Mouse (Mus musculus) lung, postnatal 0 days (tissue): Measurements from ENCODE around the gene Mylk2. TPM values are rescaled to one million over a fixed set of nuclear protein-coding genes. Genes with fewer than 3 reads are reported as not detected.

Experiments
- ATAC-seq: fragments of 200-750 bp; cut with Nextera tagmentation; 2 replicates; pipeline ENCODE4 v1.8.0; 2017; ENCODE audit warnings: moderate library complexity
- DNase-seq: peaks from one replicate; pipeline ENCODE4 v3.0.0-alpha.2; 2016; ENCODE audit warnings: low spot score
- H3K27ac ChIP-seq: fragments of 300-500 bp; sonication (generic); 2 replicates; pipeline ENCODE4 v1.5.1; 2014; ENCODE audit warnings: antibody characterized with exemption, mild to moderate bottlenecking, low read length, mixed read lengths
- H3K27me3 ChIP-seq: fragments of 300-500 bp; sonication (generic); replicated peaks from 2 replicates; pipeline ENCODE4 v1.6.1; 2014; ENCODE audit warnings: low read length, mixed read lengths; ENCODE audit not compliant: insufficient read depth
- H3K36me3 ChIP-seq: fragments of 300-500 bp; sonication (generic); 2 replicates; pipeline ENCODE4 v1.6.1; 2014; ENCODE audit warnings: low read length, mixed read lengths; ENCODE audit not compliant: insufficient read depth
- H3K4me1 ChIP-seq: fragments of 300-500 bp; sonication (generic); 2 replicates; pipeline ENCODE4 v1.6.1; 2014; ENCODE audit warnings: antibody characterized with exemption, low read depth, low read length, mixed read lengths; ENCODE audit not compliant: insufficient read depth
- H3K4me2 ChIP-seq: fragments of 300-500 bp; sonication (generic); replicated peaks from 2 replicates; pipeline ENCODE4 v1.6.1; 2014; ENCODE audit warnings: low read depth, mild to moderate bottlenecking, low read length, moderate library complexity, mixed read lengths
- H3K4me3 ChIP-seq: fragments of 300-500 bp; sonication (generic); 2 replicates; pipeline ENCODE4 v1.5.1; 2014; ENCODE audit warnings: low read depth, low read length
- H3K9ac ChIP-seq: fragments of 300-500 bp; sonication (generic); replicated peaks from 2 replicates; pipeline ENCODE4 v1.6.1; 2014; ENCODE audit warnings: low read depth, mild to moderate bottlenecking
- H3K9me3 ChIP-seq: fragments of 300-500 bp; sonication (generic); 2 replicates; pipeline ENCODE4 v1.6.1; 2016; ENCODE audit warnings: low read length, mixed read lengths
- CTCF ChIP-seq: IDR thresholded peaks from 2 replicates; pipeline ENCODE4 v1.5.1; 2016; ENCODE audit warnings: antibody characterized with exemption, mild to moderate bottlenecking
- EP300 ChIP-seq: IDR thresholded peaks from 2 replicates; pipeline ENCODE4 v1.6.1; 2016; ENCODE audit warnings: antibody characterized with exemption, mild to moderate bottlenecking, control low read depth
- WGBS: fragments of 180-500 bp; shearing (Covaris S2); extraction: QIAGEN DNeasy Blood & Tissue Kit; methylation state at CpG from one replicate; pipeline ENCODE4 v1.1.7; 2014; 5-methylcytosine and 5-hydroxymethylcytosine counted together
- polyA plus RNA-seq: library from polyadenylated mRNA; unstranded; fragments of >200 nt; fragmentation: Nextera tagmentation; extraction: Ambion mirVana; gene quantifications from 2 replicates; pipeline ENCODE4 v1.2.1, GENCODE M21; 2015

Gene Mylk2
- polyA plus RNA-seq, 1 experiment from 2014 or later = 0.04 TPM

- 65% methylated on average over 9 of the region's 9 CpGs for WGBS
- no peak overlapping the region for H3K9ac ChIP-seq
- TF ChIP-seq CTCF (no peak), EP300 (no peak)
- no peaks in the 10 kb centered on the region for H3K36me3 ChIP-seq
- no peak overlapping the region for H3K4me2 ChIP-seq
- no peak overlapping the region for H3K27ac ChIP-seq
- DNase-seq = no peak
- H3K4me3 ChIP-seq = no peak overlapping the region
- H3K9me3 ChIP-seq = no peaks in the 10 kb centered on the region
- H3K27me3 ChIP-seq = no peaks in the 10 kb centered on the region
- H3K4me1 ChIP-seq = 0 out of 2 replicates have a peak, but pooled peaks cover 3% of the 10 kb centered on the region
- no peak for ATAC-seq
These were observed 15.7 kb downstream of the Mylk2 start for GRCm38 (mm10) chr2:152926896-152927295.

- Histone ChIP-seq H3K9ac (no peak overlapping the region), H3K27me3 (no peaks in the 10 kb centered on the region), H3K4me3 (no peak overlapping the region), H3K27ac (no peak overlapping the region), H3K4me2 (no peak overlapping the region), H3K4me1 (0 out of 2 replicates have a peak, but pooled peaks cover 3% of the 10 kb centered on the region), H3K36me3 (no peaks in the 10 kb centered on the region), H3K9me3 (no peaks in the 10 kb centered on the region)
- WGBS = 43% methylated on average over 5 of the region's 5 CpGs
- TF ChIP-seq EP300 (no peak), CTCF (no peak)
- DNase-seq (no peak), ATAC-seq (no peak)
These were observed 16.2 kb downstream of the Mylk2 start for GRCm38 (mm10) chr2:152927371-152927770.

GRCm38 (mm10) chr2:152928219-152928987, 17.3 kb downstream of the Mylk2 start:
- DNase-seq = no peak
- H3K27me3 ChIP-seq = no peaks in the 10 kb centered on the region
- TF ChIP-seq CTCF (no peak), EP300 (no peak)
- peak overlapping the region; percentile 54; the same call in 1 of the 2 replicates for H3K27ac ChIP-seq
- H3K4me1 ChIP-seq = 0 out of 2 replicates have a peak, but pooled peaks cover 3% of the 10 kb centered on the region
- H3K36me3 ChIP-seq = no peaks in the 10 kb centered on the region
- WGBS = 46% methylated on average over 14 of the region's 14 CpGs
- H3K4me2 ChIP-seq = no peak overlapping the region
- H3K9ac ChIP-seq = no peak overlapping the region
- no peak for ATAC-seq
- no peaks in the 10 kb centered on the region for H3K9me3 ChIP-seq
- no peak overlapping the region for H3K4me3 ChIP-seq

GRCm38 (mm10) chr2:152928988-152929370, 17.8 kb downstream of the Mylk2 start:
- Histone ChIP-seq H3K4me1 (0 out of 2 replicates have a peak, but pooled peaks cover 3% of the 10 kb centered on the region), H3K27ac (peak overlapping the region; percentile 54; the same call in 1 of the 2 replicates)
- 46% methylated on average over 3 of the region's 3 CpGs for WGBS

GRCm38 (mm10) chr2:152930276-152930675, 19.1 kb downstream of the Mylk2 start:
- no peak for TF ChIP-seq CTCF
- no peak overlapping the region for H3K4me3 ChIP-seq
- H3K9ac ChIP-seq = no peak overlapping the region
- H3K4me1 ChIP-seq = 0 out of 2 replicates have a peak, but pooled peaks cover 3% of the 10 kb centered on the region
- peak overlapping the region; percentile 39 for H3K27ac ChIP-seq
- no peaks in the 10 kb centered on the region for H3K9me3 ChIP-seq
- 31% methylated on average over 2 of the region's 2 CpGs for WGBS
- 0 out of 2 replicates have a peak overlapping the region, but pooled peaks have one; percentile 17 for H3K4me2 ChIP-seq
- DNase-seq (no peak), ATAC-seq (peak; percentile 27; the same call in 1 of the 2 replicates)
- H3K36me3 ChIP-seq = no peaks in the 10 kb centered on the region
- no peaks in the 10 kb centered on the region for H3K27me3 ChIP-seq

More at GRCm38 (mm10) chr2:152928988-152929370, 17.8 kb downstream of the Mylk2 start:
- Histone ChIP-seq H3K9me3 (no peaks in the 10 kb centered on the region), H3K9ac (no peak overlapping the region), H3K4me2 (no peak overlapping the region), H3K27me3 (no peaks in the 10 kb centered on the region), H3K4me3 (no peak overlapping the region), H3K36me3 (no peaks in the 10 kb centered on the region)
- ATAC-seq (no peak), DNase-seq (no peak)
- TF ChIP-seq CTCF (no peak), EP300 (no peak)

- no peak for TF ChIP-seq CTCF
- TF ChIP-seq EP300 = no peak
- H3K27me3 ChIP-seq = no peaks in the 10 kb centered on the region
- no peak for DNase-seq
- H3K27ac ChIP-seq = peak overlapping the region; percentile 38
- no peak for ATAC-seq
- H3K4me1 ChIP-seq = no peaks in the 10 kb centered on the region
- H3K36me3 ChIP-seq = no peaks in the 10 kb centered on the region
- no peak overlapping the region for H3K9ac ChIP-seq
- peak overlapping the region; percentile 17 for H3K4me3 ChIP-seq
- no peak overlapping the region; the same call in 1 of the 2 replicates for H3K4me2 ChIP-seq
- no peaks in the 10 kb centered on the region for H3K9me3 ChIP-seq
- 69% methylated on average over 10 of the region's 12 CpGs for WGBS
These were observed 20.5 kb downstream of the Mylk2 start for GRCm38 (mm10) chr2:152931456-152932160.
